Mouse (Mus musculus) midbrain, postnatal 0 days (tissue): ENCODE data around the gene Dhcr24. TPM values are rescaled to one million over a fixed set of nuclear protein-coding genes. Genes with fewer than 3 reads are reported as not detected.

Experiments
- ATAC-seq: fragments of 200-750 bp; cut with Nextera tagmentation; 2 replicates; pipeline ENCODE4 v1.8.0; 2017; ENCODE audit warnings: moderate number of reproducible peaks, mild to moderate bottlenecking, moderate TSS enrichment, moderate library complexity; ENCODE audit not compliant: low FRiP score
- DNase-seq: peaks from one replicate; pipeline ENCODE4 v3.0.0-alpha.2; 2015; ENCODE audit warnings: low spot score
- H3K27ac ChIP-seq: fragments of 300-500 bp; sonication (generic); 2 replicates; pipeline ENCODE4 v1.5.1; 2014; ENCODE audit warnings: low read depth, mild to moderate bottlenecking, low read length, mixed read lengths
- H3K27me3 ChIP-seq: fragments of 300-500 bp; sonication (generic); 2 replicates; pipeline ENCODE4 v1.6.1; 2014; ENCODE audit warnings: low read length, control low read depth, mixed read lengths; ENCODE audit not compliant: insufficient read depth
- H3K36me3 ChIP-seq: fragments of 300-500 bp; sonication (generic); 2 replicates; pipeline ENCODE4 v1.6.1; 2014; ENCODE audit warnings: low read length, control low read depth, mixed read lengths; ENCODE audit not compliant: insufficient read depth
- H3K4me1 ChIP-seq: fragments of 300-500 bp; sonication (generic); 2 replicates; pipeline ENCODE4 v1.6.1; 2014; ENCODE audit warnings: mild to moderate bottlenecking, control low read depth, antibody characterized with exemption, low read length, mixed read lengths; ENCODE audit not compliant: insufficient read depth
- H3K4me2 ChIP-seq: fragments of 300-500 bp; sonication (generic); 2 replicates; pipeline ENCODE4 v1.6.1; 2014; ENCODE audit warnings: low read depth, mild to moderate bottlenecking, low read length, mixed read lengths; ENCODE audit not compliant: poor library complexity, severe bottlenecking
- H3K4me3 ChIP-seq: fragments of 300-500 bp; sonication (generic); 2 replicates; pipeline ENCODE4 v1.5.1; 2014; ENCODE audit warnings: low read depth, mild to moderate bottlenecking, low read length, moderate library complexity
- H3K9ac ChIP-seq: fragments of 300-500 bp; sonication (generic); replicated peaks from 2 replicates; pipeline ENCODE4 v1.6.1; 2014; ENCODE audit warnings: mild to moderate bottlenecking, low read length, moderate library complexity, mixed read lengths; ENCODE audit not compliant: poor library complexity, severe bottlenecking
- H3K9me3 ChIP-seq: fragments of 300-500 bp; sonication (generic); 2 replicates; pipeline ENCODE4 v1.6.1; 2016; ENCODE audit warnings: low read length, control low read depth
- CTCF ChIP-seq: IDR thresholded peaks from 2 replicates; pipeline ENCODE4 v1.5.1; 2016; ENCODE audit warnings: antibody characterized with exemption, mild to moderate bottlenecking
- WGBS: fragments of 180-500 bp; shearing (Covaris S2); extraction: QIAGEN DNeasy Blood & Tissue Kit; methylation state at CpG from one replicate; pipeline ENCODE4 v1.1.7; 2014; 5-methylcytosine and 5-hydroxymethylcytosine counted together
- polyA plus RNA-seq: library from polyadenylated mRNA; unstranded; fragments of >200 nt; fragmentation: Nextera tagmentation; extraction: Ambion mirVana; gene quantifications from 2 replicates; pipeline ENCODE4 v1.2.1, GENCODE M21; 2015
- total RNA-seq: library from RNA; depleted of rRNA; stranded (reverse); fragments of >200 nt; gene quantifications from 2 replicates; pipeline ENCODE4 v1.2.3, GENCODE M21; 2014

Gene Dhcr24
- total and polyA plus RNA-seq, 2 experiments from 2014 or later = 8.1 to 139 TPM

DNA sequence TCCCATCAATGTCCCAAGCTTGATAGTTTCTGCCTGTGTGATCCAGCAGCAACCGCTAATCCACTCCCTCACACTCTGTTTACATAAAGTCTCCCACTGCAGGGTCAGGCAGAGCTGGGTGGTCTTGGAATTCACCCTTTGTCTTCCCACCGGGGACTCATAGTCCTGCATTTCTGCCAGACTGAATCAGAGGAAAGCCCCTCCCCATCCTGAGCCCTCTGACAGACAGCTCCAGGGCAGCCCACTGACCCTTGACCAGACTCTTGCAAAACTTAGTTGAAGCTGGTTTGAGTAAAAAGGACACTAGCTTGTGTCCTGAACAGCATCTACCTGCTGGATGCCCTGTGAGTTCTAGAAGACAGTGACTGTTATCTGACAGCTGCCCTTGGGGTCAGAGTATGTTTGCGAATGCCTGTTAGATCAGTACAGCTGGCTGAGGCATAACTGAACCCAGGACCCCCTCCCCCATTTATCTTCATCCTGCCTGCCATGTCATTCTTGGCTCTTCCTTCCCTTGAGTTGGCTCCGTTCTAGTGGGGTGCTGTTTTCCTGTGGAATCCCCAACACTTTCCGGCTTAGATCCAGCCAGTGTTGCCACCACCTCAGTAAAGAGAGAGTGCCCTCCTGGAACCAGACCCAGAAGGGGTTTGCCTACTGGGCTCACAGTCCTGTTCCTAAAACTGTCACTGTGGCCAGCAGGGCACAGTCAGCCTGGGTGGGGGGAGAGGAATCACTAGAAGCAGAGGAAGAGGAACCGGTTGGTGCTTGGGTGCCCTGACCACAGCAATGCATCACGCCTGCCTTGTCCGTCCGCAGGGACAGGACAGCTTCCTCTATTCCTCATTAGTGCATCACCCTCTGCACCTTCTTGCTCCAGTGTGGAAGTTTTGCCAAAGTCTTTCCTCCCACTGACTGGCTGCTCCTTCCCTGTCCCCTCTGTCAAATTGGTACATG is 2.3 kb downstream of the Dhcr24 start:
- H3K4me3 ChIP-seq = peak overlapping the region; percentile 79
- H3K27ac ChIP-seq = no peak overlapping the region
- H3K4me2 ChIP-seq = peak overlapping the region; percentile 94
- no peak for DNase-seq
- H3K27me3 ChIP-seq = no peaks in the 10 kb centered on the region
- ATAC-seq = no peak
- 44% methylated on average over 9 of the region's 9 CpGs for WGBS
- no peak for TF ChIP-seq CTCF
- peaks cover 18% of the 10 kb centered on the region; the same call in 1 of the 2 replicates for H3K36me3 ChIP-seq
- peaks cover 21% of the 10 kb centered on the region for H3K4me1 ChIP-seq
- H3K9me3 ChIP-seq = no peaks in the 10 kb centered on the region
- H3K9ac ChIP-seq = peak overlapping the region; percentile 20; the same call in 1 of the 2 replicates

GRCm38 (mm10) chr4:106564161-106564560 is 3.3 kb downstream of the Dhcr24 start:
- TF ChIP-seq CTCF = no peak
- 83% methylated on average over 11 of the region's 11 CpGs for WGBS
- no peak overlapping the region for H3K27ac ChIP-seq
- ATAC-seq (no peak), DNase-seq (no peak)
- no peaks in the 10 kb centered on the region for H3K9me3 ChIP-seq
- H3K4me1 ChIP-seq = peaks cover 21% of the 10 kb centered on the region
- peaks cover 19% of the 10 kb centered on the region; the same call in 1 of the 2 replicates for H3K36me3 ChIP-seq
- H3K27me3 ChIP-seq = no peaks in the 10 kb centered on the region
- H3K9ac ChIP-seq = no peak overlapping the region
- H3K4me2 ChIP-seq = peak overlapping the region; percentile 94; the same call in 1 of the 2 replicates
- H3K4me3 ChIP-seq = no peak overlapping the region

DNA sequence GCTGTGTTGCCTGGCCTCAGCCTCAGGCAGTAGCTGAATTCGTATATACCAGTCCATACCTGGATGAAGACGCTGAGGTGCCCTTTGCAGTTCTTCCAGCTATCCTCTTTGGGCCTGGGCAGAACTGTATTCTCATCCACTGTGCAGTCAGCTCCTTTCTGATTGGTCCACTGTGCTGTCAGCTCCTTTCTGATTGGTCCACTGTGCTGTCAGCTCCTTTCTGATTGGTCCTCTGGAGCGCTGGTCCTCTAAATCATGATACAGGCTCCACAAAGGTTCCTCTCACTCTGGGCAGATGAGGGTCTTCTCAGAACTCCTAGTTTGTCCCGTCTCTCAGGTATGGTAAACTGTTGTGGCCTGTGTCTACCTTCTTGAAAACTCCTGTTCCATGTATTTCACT is 8.8 kb downstream of the Dhcr24 start:
- Histone ChIP-seq H3K4me3 (no peak overlapping the region), H3K4me1 (no peaks in the 10 kb centered on the region), H3K27me3 (no peaks in the 10 kb centered on the region), H3K9ac (no peak overlapping the region), H3K9me3 (no peaks in the 10 kb centered on the region), H3K36me3 (peaks cover 51% of the 10 kb centered on the region), H3K4me2 (no peak overlapping the region), H3K27ac (no peak overlapping the region)
- TF ChIP-seq CTCF = no peak
- WGBS = 90% methylated on average over 4 of the region's 4 CpGs
- DNase-seq (no peak), ATAC-seq (no peak)

DNA sequence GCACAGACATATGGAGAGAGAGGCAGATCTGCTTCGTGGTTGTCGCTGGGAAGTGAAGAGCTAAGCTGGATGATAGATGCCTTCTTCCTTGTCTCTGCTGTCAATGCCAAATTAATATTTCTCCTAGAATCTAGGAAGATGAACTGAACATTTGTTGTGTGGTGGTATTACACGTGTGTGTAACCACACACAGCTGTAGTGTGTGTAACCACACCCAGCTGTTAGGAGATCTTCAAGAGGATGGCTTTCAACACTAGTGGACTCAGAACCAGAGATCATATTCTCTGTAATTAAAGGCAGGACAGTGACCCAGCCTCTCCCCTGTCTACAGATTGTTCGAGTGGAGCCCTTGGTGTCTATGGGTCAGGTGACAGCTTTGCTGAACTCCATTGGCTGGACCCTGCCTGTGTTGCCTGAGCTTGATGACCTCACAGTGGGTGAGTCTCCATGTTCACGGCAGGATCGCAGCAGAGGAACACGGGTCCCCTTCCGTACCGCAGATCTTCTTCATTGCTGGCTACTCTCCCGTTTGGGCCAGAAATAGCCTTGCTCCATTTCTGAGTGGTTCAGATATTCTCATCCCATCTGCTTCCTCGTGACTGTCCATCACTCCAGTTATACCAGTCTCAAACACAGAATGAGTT is 10.4 kb downstream of the Dhcr24 start:
- Histone ChIP-seq H3K36me3 (peaks cover 53% of the 10 kb centered on the region), H3K9ac (no peak overlapping the region), H3K4me3 (no peak overlapping the region), H3K27me3 (no peaks in the 10 kb centered on the region), H3K9me3 (no peaks in the 10 kb centered on the region), H3K4me2 (no peak overlapping the region), H3K4me1 (no peaks in the 10 kb centered on the region), H3K27ac (no peak overlapping the region)
- TF ChIP-seq CTCF = no peak
- DNase-seq (no peak), ATAC-seq (no peak)
- WGBS = 90% methylated on average over 11 of the region's 11 CpGs

- H3K4me3 ChIP-seq = no peak overlapping the region
- no peak overlapping the region for H3K27ac ChIP-seq
- peaks cover 69% of the 10 kb centered on the region for H3K36me3 ChIP-seq
- H3K9me3 ChIP-seq = no peaks in the 10 kb centered on the region
- TF ChIP-seq CTCF = no peak
- H3K9ac ChIP-seq = no peak overlapping the region
- WGBS = 87% methylated on average over 8 of the region's 8 CpGs
- no peak overlapping the region for H3K4me2 ChIP-seq
- ATAC-seq (no peak), DNase-seq (no peak)
- no peaks in the 10 kb centered on the region for H3K27me3 ChIP-seq
- H3K4me1 ChIP-seq = no peaks in the 10 kb centered on the region
Measured at GRCm38 (mm10) chr4:106575022-106575421, 14.2 kb downstream of the Dhcr24 start.

DNA sequence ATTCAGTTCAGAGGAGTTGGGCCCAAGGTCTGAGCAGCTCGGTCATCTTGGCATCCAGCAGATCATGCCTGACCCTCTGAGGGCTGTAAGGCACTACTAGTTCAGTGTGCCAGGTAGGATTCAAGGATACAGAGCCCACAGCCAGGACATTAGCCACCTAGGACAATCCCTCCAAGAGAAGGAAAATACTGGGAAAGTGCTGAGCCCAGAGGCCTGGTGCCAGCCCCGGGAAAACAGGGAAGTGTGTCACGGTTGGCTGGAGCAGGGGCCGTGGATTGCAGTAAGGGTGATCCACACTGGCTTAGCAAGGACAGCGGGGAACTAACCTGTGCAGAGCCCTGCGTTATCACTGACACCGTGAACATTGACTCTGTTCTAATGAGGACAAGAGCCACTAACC is 16.7 kb downstream of the Dhcr24 start:
- WGBS = 63% methylated on average over 7 of the region's 7 CpGs
- H3K9me3 ChIP-seq = no peaks in the 10 kb centered on the region
- no peak overlapping the region for H3K27ac ChIP-seq
- no peak overlapping the region for H3K4me3 ChIP-seq
- H3K4me2 ChIP-seq = no peak overlapping the region
- ATAC-seq = no peak
- no peaks in the 10 kb centered on the region for H3K27me3 ChIP-seq
- no peak for DNase-seq
- no peak for TF ChIP-seq CTCF
- H3K36me3 ChIP-seq = peaks cover 82% of the 10 kb centered on the region
- H3K9ac ChIP-seq = no peak overlapping the region
- no peaks in the 10 kb centered on the region for H3K4me1 ChIP-seq
